Mouse (Mus musculus): ENCODE data around the gene Lama4.

Gene Lama4

DNA sequence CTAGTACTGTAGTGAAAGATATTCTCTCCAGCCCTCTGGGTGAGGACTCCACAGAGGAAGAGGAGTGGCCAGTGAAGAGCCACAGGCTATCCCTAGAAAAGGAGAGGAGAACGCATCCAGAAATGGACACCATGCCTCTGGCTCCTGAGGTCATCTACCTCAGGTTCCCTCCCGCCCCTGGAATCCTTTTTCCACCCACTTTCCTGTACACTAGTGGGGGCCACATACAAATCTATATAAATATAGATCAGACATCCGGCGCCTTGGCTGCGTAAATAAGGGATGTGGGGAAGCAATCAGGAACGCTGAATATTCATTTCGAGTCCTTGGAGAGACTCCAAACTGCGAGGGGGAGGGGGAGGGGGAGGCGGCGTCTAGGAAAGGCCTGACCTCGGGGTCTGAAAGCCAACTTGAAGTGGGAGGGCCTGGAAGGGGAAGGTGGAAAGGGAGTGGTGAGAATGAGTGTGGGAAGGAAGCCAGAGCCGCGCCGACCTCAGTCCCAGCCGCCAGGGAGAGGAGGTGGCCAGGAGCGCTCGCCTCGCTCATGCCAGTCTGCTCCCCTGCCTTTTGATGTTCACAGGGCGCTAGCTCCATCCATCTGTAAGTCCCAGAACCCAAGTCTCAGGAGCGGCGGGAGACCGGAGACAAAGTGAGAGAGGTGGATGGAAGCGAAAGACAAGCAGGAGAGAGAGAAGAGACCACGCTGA lies at the start of gene Lama4:
Gene Lama4, plus strand, starts transcription at position 441 of the 707 bp plus-strand sequence.
- DNase-seq (ENCODE audit: extremely low spot score, low read depth, low spot score), result no peak

DNA sequence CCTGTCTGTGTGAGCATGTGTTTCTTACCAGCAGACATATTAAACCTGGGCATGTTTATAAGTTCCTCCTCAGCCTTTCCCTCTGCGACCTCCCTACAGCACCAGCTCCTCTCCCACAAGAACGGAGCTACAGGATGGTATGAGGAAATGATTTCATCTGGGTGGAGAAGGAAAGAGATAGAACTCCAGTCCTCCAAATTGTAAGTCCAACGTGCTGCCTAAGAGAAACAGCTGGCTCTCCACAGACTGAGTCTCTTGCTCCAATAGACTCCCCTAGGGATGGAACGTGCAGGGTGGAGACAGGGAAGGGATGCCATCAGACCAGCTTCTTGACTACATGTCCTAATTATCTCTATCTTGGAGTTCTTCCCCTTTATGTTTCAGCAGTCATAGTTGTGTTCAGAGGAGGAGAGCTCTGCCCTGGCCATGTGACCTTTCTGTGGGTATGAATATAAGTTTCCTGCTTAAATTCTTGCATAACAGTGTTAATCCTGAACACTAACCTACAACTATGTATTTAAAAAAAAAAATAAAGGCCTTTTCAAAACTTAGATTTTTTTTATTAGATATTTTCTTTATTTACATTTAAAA lies 49.2 kb upstream of the Lama4 start:
- no peak for DNase-seq (ENCODE audit: extremely low spot score, low read depth, low spot score)

DNA sequence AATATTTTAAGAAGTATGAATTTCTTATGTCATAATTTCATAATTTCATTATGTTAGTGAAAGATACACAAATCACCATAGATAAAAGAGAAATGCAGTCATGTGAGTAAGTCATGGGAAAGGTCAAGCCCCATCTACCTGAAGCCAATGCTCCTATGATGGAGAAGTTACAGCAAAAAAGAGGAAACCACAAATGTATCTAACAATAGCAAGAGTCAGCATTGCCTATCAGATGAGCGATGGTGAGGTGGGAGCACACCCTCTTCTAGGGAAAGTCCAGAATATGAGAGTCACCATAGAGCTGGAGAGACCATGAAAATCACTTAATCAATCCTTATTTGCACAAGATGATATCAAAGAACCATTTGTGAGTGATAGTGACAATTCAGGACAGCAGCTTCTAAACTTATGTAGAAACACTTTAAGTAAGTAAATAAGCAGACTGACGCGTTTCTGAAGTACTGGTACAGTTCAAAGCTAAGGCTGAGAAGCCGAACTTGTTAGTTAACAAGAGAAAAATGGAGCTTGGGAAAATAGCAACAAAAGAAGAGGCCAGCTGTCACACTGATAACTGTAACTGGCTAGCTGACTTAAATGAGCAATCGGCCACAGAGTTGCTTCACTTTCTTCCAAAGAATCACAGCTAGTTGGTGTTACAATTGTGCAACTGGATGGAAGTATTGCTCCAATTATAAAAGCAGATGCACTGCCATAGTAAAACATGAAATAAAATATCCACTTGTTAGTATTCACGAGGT lies 36.2 kb upstream of the Lama4 start:
- DNase-seq (ENCODE audit: extremely low spot score, low read depth, low spot score), result no peak

DNA sequence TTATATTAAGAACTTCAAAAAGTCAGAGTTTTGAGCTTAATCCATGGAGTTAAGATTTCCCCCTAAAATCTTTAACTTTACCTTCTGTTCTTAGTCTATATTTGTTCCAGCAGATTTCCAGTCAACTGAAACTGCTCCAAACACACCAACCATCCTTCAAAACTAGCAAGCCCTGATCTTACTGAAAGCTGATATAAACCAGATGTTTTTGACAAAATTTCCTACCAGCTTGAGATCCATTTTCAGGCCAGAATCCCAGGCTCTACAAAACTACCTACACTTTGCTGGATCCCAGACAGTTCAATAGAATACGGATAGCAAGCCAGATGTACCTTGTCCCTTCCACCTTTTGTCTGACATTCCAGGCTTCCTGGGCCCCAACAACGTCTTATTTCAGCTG lies 20.6 kb upstream of the Lama4 start:
- no peak for DNase-seq (ENCODE audit: extremely low spot score, low read depth, low spot score)

DNA sequence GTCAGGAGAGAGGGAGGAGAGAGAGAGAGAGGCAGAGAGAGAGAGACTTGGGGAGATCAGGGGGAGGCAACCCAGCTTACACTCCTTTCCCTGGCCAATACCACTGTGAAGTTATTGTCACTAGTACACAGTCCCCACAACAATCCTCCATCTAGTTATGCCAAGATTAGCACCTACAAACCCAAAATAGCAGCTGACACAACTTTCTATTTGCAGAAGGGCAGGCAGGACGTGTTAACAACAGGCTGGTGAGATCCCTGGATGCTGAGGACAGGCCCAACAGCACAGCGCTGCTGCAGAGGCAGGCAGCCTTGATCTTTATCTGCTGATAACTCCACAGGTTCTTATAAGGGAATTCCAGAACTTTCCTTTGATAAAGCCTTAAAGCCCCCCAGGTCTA lies 3.4 kb upstream of the Lama4 start:
- DNase-seq (ENCODE audit: extremely low spot score, low read depth, low spot score), result no peak

DNA sequence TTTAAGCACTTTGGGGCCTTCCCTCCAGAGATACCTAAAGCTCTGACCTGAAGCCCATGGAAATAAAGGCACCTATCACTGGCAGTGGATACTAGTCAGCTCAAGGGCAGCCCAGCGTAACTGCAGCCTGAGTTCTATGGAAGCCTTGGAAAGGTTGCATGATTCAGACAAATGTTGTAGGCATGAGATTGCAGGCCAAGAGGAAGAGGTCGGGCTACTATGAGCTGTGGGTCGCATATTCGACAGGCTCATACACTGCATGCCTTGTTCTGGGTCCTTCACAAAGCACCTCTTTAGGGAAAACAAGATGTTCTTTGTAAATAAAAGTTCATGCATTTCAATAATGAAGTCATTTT lies 618 bp upstream of the Lama4 start:
- DNase-seq (ENCODE audit: extremely low spot score, low read depth, low spot score), result no peak

DNA sequence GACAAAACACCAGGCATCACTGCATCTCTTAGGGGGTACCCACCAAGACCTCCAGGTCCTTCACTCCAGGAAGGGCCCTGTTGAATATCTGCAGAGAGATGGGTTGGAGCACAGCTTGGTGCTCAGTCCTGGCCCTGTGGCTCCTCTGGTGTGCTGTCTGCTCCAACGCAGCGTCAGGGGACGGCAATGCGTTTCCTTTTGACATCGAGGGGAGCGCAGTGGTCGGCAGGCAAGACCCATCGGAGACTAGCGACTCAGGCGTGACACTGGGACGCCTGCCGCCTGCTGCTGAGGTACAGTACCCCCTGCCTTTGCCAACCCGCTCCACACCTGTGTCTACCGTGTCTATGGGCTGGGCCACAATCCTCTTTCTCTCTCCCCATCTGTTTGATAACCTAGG lies 542 bp downstream of the Lama4 start:
- no peak for DNase-seq (ENCODE audit: extremely low spot score, low read depth, low spot score)

DNA sequence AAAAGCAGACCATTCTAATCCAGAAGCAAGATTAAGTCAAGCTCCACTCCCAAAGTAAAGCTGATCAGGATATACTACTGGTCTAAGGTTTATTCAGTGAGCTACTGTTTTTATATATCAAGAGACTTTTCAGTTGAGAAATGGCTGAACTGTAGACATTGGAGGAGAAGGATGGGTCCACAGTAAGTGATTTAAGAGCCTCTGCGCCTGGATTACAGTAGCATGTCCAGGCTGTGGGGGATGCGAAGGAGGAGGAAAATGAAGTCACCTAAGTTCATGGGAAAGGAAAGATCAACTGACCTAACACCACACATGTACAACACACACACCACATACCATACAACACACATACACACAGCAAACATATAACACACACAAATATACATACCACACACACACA lies 1.3 kb downstream of the Lama4 start:
- no peak for DNase-seq (ENCODE audit: extremely low spot score, low read depth, low spot score)

DNA sequence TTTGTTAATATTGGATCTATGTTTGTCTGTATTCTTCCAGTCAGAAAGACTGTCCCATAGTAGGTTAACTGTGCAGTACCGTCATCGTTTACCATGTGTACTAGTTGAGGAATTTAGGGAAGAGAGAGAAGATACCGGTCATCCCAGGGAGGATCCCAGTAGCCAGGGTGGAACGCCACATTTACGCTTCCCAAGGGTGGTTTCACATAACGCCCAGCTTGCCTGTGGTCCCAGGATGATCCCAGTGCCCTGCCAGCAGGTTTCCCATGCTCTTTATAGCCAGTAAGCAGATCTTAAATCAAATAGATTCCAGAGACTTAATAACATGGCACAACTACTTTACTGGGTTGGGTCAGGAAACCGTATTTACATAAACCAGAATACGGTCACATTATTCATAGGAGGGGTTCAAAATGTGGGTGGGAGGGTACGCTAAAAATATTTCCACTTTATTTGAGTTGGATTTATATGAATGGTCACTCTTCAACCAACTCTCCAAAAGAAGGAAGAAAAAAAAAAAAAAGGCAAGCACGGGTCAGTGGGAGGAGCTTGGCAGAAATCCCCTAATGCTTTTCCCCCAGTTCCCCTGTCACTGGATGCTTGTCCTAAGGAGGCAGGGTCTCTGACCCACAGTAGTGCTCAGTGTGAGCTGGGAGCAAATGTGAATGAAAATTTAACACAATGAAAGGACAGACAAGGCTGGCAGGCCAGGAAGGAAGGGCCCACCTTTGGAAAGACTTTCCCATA lies 3.2 kb downstream of the Lama4 start:
- no peak for DNase-seq (ENCODE audit: extremely low spot score, low read depth, low spot score)

DNA sequence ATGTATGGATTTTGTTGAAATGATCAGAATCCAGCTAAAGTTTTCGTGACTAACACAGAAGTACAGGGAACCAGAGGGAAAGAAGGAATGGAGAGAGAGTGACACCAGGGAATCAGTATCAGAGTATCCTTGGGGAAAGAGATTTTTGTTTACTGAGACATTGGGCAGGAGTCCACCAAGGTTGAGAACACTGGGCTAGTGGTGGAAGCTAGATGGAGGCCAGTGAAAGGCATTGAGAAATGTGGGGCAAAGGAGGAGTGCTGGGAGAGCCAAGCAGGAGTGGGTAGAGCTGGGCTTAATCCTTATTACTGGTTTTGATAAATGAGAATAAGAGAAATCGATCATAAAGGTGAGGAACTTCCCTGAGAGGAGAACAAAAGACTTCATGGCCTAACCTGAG lies 4.2 kb downstream of the Lama4 start:
- no peak for DNase-seq (ENCODE audit: extremely low spot score, low read depth, low spot score)

DNA sequence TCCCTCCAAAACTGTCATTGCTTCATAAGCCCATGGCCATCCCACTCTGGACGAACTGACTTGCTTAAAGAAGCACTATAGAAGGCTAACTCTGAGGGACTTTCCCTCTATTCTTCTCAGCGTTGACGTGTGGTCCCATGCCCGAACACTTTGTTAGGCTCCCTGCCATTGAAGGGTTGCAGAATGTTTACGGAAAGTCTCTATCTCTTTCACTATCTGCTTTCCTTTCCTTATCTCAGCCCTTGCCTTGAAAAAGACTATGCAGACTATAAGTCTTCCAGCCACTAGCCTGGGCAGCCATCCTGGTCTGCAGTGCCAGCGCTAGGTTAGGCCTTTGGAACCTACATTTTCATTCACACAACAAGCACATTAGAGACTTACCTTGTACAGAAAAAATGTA lies 4.7 kb downstream of the Lama4 start:
- no peak for DNase-seq (ENCODE audit: extremely low spot score, low read depth, low spot score)

DNA sequence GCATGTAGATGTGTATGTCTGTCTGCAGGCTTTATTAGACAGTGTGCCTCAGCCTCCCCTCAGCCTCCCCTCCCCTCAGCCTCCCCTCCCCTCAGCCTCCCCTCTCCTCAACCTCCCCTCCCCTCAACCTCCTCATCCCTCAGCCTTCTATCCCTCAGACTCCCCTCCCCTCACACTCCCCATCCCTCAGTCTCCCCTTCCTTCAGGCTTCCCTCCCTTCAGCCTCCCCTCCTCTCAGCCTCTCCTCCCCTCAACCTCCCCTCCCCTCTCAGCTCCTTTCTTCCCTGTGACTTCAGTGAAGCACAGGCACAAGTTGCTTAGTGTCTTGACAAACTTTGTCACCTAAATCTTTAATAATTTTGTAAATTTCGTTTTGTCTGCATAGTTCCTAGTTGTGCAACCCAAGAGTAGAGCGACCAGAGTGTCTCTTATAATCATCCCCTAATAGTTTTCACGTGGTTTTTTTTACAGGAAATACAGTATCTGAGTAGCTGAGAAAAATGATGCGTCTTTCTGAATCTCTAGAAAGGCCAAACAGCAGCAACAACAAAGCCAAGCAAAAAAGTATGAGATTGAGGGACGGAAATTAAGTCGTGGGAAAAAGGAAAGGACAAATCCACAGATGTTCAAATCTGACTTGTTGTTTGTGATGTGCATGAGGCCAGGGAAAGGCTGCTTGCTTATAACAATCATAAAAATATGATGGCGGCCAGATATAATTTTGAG lies 7.1 kb downstream of the Lama4 start:
- no peak for DNase-seq (ENCODE audit: extremely low spot score, low read depth, low spot score)

DNA sequence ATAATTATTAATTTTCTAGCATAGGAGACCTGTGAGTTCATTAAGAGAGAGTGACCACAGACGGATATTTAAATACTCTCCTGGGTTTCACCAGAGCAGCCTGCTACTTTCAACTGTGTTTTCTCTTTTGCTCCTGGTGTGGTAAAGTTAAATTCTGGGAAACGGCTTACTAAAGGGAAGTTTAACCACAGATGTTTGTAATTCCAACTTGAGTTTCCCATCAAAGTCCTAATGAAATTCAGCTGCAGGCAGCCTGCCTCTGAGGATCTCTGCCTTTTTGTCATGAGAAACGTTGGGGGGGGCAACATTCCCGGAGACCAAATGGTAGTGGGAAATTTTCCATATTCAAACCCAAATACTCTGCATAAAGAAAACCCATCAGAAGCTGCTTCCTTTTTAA lies 7.7 kb downstream of the Lama4 start:
- no peak for DNase-seq (ENCODE audit: extremely low spot score, low read depth, low spot score)

DNA sequence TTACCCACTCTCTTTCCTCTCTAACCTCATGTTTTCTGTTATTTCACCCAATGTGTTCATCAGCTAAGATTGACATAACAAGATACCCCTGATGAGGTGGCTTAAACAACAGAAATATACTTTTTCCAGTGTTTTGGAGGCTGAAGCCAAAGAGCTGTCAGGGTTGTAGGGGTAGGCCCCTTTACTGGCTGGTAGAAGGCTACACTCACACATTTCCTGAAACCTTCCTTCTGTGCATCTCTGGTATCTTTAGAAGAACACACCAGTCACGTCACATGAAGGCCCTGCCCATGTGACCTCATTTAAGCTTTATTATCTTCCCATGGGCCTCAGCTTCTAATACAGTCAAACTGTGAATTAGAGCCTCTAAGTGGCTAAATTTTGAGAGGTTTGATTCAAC lies 12.9 kb downstream of the Lama4 start:
- no peak for DNase-seq (ENCODE audit: extremely low spot score, low read depth, low spot score)

DNA sequence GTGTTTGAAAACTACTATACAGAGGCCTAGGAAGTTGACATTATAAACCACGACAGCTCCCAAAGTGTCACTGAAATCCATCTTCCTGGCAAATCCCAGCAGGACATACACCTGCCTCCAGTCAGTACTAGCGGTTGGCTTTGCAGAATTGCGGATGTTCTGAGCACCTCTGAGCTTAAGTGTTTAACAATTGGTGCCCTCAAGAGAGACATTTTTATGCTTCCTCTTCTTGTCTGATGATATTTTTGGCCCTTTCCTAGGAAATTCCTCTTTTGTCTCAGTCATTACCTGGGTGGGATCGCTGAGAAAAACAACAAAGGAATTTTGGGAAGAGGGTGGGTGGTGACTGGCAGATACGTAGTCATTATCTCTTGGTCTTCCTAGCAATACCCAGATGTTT lies 14.4 kb downstream of the Lama4 start:
- no peak for DNase-seq (ENCODE audit: extremely low spot score, low read depth, low spot score)

DNA sequence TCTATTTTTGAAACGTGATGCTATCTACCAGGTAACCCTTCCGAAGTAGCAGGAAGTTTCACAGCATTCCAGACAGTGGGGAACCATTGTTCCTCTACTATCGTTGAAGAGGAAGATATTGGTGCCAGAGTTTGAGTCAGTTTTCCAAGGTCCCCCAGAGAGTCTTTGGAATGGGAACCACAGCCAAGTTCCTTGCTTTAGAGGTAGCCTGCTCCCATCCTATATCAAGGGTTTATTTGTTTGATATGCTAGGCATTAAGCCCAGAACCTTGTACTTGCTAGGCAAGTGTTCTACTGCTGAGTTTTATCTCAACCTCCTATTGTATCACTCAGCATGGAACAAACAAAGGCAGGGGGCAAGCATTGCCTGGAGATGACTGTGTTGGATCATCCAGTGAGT lies 15.7 kb downstream of the Lama4 start:
- DNase-seq (ENCODE audit: extremely low spot score, low read depth, low spot score), result no peak

DNA sequence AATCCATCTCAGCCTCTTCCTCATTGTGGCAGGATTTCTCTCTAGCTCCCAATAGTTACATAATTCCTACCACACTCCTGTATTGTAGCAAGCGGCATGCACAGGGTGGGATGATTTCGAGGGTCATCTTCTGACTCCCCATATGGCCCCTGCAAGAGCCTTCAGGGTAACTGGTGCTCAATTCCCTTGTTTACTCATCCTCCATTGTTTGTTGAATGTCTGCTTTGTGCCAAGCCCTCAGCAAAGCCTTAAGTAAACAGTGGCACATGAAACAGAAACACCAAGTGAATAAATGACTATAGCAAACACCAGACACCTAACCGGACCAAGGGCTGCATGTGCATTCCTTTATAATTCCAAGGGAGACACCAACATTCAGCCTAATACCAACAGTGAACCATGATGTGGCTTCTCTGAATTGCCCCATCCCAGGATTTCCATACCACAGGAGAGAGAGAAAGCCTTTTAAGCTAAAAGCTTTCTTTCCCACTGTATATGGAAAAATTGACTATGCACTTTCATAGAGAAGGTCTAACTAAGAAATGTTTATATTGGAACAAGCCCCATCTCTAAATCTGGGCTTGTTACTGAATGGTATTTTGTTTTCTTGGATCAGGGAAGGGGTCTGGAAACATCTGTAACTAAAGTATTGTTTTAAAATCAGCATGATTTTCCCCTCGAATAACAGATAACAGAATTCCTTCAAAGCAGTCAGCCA lies 19.2 kb downstream of the Lama4 start:
- DNase-seq (ENCODE audit: extremely low spot score, low read depth, low spot score), result no peak

DNA sequence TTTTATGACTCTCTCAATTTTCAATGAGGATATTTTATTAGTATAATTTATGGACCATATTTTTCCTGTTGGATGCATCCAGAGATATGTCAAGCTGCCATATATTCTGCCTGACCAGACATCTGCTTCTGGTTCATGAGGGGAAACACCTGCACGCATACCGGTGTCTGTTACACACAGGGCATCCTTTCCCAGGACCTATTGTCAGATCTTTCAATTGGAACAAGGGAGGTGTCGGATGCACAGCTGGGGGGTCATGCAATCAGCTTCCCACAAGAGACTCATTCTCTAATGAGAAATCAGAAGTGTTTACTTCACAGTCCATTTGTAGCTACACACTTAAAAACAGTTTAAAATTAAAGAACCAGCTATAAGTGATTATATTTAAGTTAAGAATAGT lies 20.7 kb downstream of the Lama4 start:
- DNase-seq (ENCODE audit: extremely low spot score, low read depth, low spot score), result no peak

DNA sequence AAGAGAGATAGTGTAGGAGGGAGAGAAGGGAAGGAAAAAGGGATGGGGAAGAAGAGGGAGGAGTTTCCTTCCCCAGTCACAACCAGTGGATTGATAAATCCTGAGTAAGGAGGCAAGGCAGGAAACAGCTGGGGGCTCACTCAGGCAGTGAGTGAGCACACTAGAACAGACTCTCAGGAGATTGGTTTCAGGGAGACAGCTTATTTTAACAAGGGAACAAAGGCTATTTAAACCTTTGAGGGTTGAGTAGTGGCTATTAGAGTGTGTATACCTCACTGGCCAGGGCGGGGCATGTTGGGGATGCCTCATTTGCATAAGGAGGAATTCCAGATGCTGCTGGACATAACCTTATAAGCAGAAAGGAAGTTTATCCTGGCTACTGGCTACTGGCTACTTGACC lies 27.5 kb downstream of the Lama4 start:
- DNase-seq (ENCODE audit: extremely low spot score, low read depth, low spot score), result no peak

DNA sequence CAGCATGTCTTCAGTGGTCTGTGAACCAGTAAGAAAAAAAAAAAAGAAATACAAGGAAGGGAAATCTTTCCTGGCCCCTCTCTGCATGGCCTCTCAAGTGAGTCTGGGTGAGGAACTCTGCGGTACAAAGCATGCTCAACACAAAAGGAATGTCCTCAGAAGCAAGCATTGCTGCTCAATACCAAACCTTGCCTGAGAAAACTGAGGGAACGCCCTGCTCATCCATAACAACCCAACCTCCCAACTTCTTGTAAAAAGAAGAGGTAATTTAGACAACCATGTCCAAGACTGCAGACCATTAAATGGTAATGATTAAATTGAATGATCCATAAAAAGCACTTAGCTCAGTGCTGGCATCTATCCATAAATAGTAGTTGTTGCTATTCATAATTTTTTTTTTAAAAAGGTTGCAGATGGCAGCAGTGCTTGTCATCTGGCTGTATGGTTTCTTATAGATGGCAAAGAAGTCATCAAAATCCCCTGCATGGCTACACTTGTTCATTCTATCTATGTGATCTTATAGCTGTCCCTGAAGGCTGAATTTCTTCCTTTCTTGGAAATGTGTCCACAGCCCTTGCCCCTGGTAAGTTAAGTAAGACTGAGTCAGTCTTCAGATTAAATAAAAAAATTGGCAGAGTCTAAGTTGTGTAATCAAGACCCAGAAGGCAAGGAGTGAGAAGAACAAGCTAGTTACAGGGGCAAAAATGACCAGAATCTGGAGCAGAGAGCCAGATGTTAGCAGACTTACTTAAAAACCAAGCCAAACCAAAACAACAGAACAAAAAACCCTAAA lies 28.5 kb downstream of the Lama4 start:
- DNase-seq (ENCODE audit: extremely low spot score, low read depth, low spot score), result no peak
